Mouse (Mus musculus) common myeloid progenitor, adult 5-6 weeks (primary cell): Measurements from ENCODE around the gene Itk. TPM values are rescaled to one million over a fixed set of nuclear protein-coding genes. Genes with fewer than 3 reads are reported as not detected.
A peak's percentile ranks its signal among the peaks of the same experiment; 100 is the strongest.

Experiments
- ATAC-seq: replicated peaks from 2 replicates; pipeline ENCODE4 v1.8.0; 2016; ENCODE audit warnings: low read depth, mild to moderate bottlenecking, moderate TSS enrichment, inconsistent platforms; ENCODE audit not compliant: poor library complexity, severe bottlenecking
- total RNA-seq: library from RNA; stranded (forward); fragments of 200-1000, 187-1606 nt; gene quantifications from 2 replicates; pipeline ENCODE4 v1.2.3, GENCODE M21; 2017

Itk gene
- total RNA-seq, 1 experiment from 2014 or later, result 0.87 TPM

DNA sequence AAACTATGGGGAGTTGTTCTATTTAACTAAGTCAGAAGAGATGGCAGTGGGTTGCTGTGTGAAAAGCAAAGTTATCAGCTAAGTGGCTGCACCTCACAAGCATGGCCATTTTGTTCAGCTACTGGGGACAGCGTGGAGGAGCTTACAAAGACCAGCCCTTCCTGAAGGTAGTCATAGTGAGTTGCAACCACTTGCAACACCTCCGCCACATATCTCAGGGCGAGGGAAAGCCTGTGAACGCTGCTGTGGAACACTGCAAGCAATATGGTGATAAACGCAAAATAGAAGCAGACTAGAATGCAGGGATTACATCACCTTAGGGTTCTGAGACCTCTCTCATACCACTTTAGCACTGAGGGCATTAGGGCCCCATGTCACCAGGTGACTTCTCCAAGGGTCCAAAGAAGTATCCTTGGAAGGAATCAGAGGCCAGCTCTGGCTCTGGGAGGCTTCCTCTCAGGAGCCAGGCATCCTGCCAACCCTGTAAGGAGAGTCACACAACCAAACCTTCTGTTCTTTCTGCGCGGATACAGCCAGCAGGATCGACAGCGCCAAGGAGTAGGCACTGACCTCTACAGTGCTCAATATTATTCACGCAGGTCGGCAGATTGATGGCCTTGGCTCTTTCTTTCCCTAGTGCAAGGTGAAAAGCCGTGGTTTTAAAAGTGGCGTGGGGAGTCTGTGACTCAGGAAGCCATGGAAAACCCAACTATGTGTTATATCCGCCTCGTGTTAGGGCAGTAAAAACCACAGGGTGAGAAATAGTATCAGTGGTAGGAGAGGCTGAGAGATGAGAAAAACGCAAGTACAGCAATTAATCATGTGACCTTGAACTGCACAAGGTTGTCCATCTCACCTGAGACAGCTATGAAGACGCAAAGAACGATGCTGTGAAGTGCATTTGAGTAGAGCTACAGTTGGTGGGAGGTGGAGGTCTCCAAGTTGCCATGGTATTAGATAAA is 27.0 kb downstream of the Itk start:
- ATAC-seq, result peak; percentile 37; the same call in 1 of the 2 replicates

- no peak for ATAC-seq
Measured at GRCm38 (mm10) chr11:46360991-46361665, 28.2 kb downstream of the Itk start.

DNA sequence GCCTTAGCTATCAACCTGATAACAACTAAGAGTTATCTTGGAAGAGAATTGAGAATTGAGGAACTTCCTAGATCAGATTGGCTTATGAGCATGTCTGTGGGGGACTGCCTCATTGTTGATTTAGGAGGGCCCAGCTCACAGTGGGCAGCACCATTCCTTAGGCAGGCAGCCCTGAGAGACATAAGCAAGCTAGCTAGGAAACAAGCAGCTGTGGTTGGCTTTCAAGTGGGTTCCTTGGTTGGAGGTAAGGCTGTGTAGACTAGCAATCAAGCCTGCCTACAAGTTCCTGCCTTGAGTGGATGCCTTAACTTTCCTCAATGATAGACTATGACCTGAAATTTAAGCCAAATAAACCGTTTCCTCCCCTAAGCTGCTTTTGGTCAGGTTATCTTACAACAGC is 30.9 kb downstream of the Itk start:
- ATAC-seq, result no peak

DNA sequence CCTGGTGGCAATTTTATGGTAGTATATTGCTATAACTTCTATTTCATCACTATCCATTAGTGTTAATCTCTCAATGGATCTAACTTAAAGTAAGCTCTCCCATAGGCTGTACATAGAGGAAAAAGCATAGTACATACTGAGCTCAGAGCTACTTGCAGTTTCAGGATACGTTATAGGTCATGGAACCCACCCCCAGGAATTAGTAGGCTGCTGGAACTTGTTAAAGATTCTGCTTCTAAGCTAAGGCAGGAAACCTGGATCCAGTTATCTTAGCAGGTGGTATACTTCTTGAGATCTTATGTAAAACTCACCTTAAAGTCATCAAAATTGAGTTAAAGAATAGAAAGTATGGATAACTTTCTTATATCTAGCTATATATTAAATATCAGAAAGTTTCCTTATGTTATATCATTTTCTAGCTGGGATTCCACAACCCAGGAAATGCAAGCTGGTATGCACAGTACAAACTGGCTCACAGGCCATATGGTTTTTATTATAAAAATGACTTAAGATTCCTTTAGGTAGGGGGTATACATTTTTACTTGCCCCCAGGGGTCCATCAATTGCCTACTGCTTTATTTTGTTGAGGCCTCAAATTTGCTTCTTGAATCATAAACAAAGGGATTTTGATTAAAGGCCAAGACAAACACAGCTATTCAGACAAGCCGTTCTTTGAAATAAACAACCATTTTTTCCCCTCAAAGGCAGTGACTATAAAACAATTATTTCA is 39.5 kb downstream of the Itk start:
- no peak for ATAC-seq

DNA sequence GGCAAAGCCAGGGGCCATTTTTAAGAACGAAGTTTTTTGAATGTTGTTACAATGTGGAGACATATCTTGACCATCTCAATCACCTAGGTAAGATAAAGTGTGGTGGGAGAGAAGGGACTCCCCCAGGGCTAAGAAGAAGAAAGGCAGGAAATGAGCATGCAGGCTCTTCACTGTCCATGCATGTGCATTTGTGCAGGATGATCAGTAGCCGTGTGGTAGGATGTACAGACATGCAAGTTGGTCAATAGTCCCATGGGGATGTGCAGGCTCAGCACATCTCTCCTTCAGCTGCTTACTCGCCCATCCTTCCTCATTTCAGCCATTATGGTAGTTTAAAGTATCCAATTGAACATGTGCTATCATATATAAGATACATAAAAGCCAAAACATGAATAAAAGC is 40.9 kb downstream of the Itk start:
- ATAC-seq, result no peak

DNA sequence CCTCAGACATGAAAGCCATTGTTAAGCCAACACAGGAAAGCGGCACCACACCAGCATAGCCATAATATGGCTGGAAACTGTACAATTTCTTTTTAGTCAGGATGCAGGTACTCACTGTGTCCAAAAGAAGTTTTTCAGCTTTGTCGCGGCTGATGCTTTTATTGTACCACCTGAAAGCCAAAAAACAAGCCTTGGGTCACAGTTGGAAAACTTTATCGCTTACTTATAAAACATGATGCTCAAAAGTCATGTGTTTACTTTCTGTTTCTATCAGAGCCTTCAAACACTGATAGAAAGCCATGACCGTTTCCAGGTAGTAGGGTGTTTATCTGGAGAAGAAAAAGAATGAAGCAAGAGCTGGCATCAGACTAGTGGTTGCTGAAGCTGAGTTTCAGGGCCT is 41.6 kb downstream of the Itk start:
- no peak for ATAC-seq

DNA sequence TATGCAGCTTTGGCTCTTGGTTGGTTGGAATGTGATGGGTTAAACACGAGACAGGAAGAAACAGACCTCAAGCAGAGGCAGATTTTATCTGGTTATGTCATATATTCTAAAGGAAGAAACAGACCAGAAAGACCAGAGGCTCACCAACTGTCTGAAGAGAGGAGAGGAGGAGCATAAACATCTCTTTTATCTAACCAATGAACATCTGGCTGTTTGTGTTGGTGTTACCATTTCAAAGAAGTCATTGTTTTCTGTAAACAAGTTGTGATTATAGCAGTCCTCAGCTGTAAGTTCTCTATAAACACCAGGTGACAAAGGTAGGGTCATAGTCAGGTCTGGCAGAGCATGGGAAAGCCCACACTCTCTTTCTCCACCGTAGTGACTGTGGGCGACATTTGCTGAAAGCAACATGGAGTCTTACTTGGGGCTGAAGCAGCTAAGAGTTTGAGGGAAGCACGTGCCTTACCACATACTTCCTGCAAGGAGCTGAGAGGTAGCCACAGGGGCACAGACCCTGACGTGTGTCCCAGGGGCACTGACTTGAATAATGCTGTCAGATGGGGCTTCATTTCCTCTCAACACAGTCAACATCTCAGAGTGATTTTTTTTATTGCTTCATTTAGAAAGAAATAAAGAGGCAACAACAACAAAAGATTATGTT is 45.3 kb downstream of the Itk start:
- ATAC-seq, result peak; percentile 94

DNA sequence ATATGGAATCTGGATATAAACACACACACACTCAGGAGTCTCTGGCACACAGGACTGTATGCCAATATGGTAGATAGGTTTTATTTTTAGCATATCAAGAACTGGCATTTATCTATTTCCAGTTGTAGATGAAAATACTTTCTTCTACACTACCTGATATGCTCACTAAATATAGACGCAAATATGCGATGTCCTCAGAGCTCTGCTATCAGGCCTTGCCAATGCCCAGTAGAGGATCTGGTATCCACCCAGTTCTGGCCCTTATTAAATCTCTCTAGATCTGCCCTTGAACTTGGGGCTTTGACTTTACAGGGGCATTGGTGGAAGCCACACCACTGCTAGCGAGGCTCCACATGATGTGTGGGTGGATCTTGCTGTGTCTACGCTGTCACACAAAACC is 47.4 kb downstream of the Itk start:
- ATAC-seq, result no peak

GRCm38 (mm10) chr11:46336020-46336419 is 53.3 kb downstream of the Itk start:
- peak; percentile 51 for ATAC-seq

- no peak for ATAC-seq
Measured at GRCm38 (mm10) chr11:46332217-46332616, 57.1 kb downstream of the Itk start.

GRCm38 (mm10) chr11:46326271-46327015 is 62.9 kb downstream of the Itk start:
- peak; percentile 95 for ATAC-seq

- no peak for ATAC-seq
Measured at GRCm38 (mm10) chr11:46321559-46321958, 67.8 kb downstream of the Itk start.

GRCm38 (mm10) chr11:46314534-46314933 is 74.8 kb downstream of the Itk start:
- peak; percentile 46 for ATAC-seq

GRCm38 (mm10) chr11:46313851-46314250 is 75.5 kb downstream of the Itk start:
- ATAC-seq, result peak; percentile 9

DNA sequence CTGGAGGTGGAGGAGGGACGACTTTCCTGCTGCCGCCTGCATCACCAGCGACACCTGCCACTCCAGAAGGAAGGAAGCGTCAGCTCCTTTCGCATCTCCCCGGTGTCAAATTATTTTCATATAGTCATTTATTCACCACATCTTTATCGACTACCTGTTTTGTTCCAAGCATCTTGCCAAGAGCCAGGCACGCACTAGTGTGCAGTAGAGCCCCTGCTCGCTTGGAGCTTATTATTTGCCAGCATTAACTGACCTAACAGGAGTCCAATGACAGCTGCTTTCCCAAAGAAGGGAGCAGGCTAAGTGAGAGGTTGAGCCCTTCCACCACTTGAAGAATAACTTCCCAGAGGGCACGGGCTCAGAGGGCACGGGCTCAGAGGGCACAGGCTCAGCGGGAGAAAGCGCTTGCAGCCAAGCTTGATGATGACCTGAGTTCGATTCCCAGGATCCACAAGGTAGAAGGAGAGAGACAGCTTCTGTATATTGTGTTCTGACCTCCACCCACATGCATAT is 76.7 kb downstream of the Itk start, which contains the start of gene Cyfip2:
Gene Cyfip2 (minus strand): TSS at position 337 of the 513 bp plus-strand sequence.
- no peak for ATAC-seq

DNA sequence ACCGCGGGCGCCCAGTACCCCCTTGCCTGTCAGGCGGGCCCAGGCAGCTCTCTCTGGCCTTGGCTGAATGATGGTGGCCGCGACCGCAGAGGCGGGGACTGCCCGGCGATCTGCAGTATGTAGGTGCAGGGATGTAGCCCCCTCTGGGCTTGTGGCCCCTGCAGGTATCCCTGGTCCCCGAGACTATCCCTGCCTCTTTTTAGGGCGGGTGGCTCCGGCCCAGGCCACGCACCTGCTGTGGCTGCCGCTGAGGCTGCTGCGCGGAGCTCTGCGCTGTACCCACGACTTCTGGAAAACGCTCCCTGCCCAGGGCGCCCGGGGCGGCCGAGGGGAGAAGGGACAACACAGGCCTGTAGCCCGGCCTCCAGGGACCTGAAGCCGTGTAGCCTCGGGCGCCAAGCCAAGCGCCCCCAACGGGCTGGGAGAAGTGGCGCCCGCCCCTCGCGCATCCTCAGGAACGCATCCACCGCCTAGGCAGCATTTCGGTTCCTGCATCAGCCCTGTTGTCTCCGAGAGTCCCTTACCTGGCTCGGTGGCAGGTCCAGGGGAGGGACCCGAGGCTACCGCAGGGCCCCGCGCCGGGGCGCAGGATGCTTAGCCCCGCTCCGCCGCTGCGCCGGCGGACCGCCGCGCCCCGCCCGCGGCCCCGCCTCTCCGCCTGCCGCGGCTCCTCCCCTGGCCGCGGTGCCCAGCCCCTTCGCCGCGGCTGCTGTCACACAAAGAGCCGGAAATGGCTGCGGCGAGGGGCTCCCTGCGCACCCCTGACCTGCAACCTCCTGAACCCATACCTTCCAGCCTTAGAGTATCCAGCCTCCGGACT is 77.4 kb downstream of the Itk start:
- ATAC-seq, result peak; percentile 42

DNA sequence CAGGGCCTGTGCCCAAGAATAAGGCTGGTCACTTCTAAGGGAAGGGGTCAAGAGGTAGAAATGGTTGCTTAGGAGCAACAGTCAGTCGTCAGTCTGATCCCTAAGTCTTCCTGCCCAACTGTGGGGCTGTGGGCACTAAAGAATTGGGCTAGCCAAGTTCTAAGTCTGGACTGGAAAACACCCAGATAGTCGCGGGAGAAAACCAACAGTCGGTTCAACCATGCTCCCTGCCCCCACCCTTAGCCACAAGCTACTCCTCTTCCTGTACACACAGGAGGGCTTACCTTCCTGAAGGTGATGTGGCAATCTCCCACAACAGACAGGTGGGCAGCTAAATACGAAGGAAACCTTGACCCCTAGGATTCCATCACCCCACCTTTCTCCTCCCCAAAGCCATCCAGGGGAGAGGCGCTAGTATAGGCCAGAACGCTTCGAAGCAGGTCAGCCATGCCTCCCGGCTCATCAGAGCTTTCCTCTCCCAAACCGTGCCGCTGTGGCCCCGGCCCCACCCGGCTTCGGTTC is 78.1 kb downstream of the Itk start:
- 0 out of 2 replicates have a peak, but pooled peaks have one; percentile 5 for ATAC-seq

DNA sequence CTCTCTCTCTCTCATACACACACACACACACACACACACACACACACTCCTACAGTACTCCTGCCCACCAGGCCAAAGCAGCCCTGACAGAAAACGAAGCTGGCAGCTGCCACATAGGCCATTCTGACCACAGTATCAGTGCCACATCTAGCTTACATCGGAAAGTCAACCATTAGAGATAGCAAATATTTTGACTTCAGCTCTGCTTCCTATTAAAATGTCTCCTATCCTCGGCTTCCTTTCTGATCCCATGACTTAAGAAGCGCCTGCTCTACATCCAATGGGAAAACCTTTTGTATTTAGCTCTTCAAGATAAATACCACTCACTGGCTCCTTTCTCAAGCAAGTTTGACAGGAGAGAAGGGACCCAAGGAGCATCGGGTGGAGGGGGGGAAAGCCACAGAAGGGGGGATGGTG is 78.7 kb downstream of the Itk start:
- ATAC-seq, result no peak
